Mouse (Mus musculus) layer of hippocampus, adult 6 months (tissue): ENCODE measurements around the gene Olfr998. TPM values are rescaled to one million over a fixed set of nuclear protein-coding genes. Genes with fewer than 3 reads are reported as not detected.

Experiments used
- long read RNA-seq, 2 experiments: library from polyadenylated mRNA; unstranded; transcript quantifications; one replicate each; pipeline ENCODE4 v2.0.0; 2019 to 2020
- polyA plus RNA-seq: library from polyadenylated mRNA; unstranded; fragments of <200 nt; fragmentation: Nextera tagmentation; gene quantifications from 2 replicates; pipeline ENCODE4 v1.2.3, GENCODE M21; 2021

Gene Olfr998
- polyA plus RNA-seq, result not detected in 2 replicates
- long read RNA-seq, experiment 1, result 0 reads
- long read RNA-seq, experiment 2, result 0 reads

DNA sequence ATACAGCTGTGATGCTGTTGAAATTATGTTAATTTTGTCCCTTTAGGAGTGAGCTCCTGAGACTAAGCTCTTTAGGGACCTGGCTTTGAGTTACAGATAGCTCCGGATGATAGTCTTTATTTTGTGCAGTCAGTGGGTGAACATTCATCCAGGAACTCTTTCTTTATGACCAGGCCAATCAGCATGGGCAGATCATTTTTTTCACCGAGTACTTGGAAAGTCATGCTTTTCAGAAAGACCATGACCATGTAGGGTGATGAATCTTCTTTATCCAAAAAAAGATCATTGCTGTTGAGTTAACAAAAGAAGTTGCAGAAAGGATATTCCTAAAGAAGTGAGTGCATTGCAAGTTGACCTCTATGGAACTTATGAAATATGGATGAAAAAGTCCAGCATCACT is at the start of gene Olfr998:
TSS of gene Olfr998 (plus strand) at position 301 of the 400 bp plus-strand sequence.

DNA sequence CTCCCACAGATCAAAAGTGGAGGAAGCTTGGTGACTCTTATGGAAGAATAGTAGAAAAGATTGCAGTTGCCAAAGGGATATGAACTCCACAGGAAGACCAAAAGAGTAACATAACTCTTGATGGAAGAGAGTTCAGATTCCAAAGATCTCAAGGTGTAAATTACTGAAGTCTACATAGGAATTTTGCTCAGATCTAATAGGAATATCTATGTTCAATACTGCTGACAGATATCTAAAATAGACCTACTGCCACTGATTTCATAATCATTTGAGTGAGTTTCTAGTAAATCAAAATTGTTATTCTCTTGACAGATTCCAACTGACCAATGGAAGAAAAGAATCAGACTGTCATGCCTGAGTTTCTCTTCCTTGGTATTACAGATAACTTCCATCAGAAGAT is 9.8 kb upstream of the Olfr998 start, which contains the start of gene Olfr996:
TSS of gene Olfr996 (plus strand) at position 301 of the 400 bp plus-strand sequence.

DNA sequence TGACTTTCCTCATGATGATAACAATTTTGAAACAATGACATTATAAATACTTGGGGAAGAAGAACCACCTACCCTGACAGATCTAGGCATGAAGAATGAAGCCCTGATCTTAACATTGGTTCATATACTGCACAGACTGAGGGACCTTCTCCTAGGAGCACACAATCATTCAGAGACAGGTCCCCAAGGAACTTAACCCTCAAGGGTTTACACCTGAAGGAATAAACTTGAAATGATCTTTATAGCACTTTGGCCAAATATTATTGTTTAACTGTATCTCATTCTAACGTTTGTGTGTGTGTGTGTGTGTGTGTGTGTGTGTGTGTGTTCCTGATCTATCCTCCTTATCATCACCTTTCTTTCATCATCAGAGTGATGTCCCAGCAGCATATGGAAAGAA is 23.1 kb downstream of the Olfr998 start, which contains the start of gene Olfr1000:
TSS of gene Olfr1000 (minus strand) at position 101 of the 400 bp plus-strand sequence.

Other genes starting within 250 kb of the Olfr998 start
- gene Olfr987, start 249.6 kb upstream of the Olfr998 start, polyA plus RNA-seq, result not detected in 2 replicates
- not detected in 2 replicates for gene Olfr988, start 225.7 kb upstream of the Olfr998 start, polyA plus RNA-seq
- gene Olfr992, start 179.5 kb upstream of the Olfr998 start, polyA plus RNA-seq, result not detected in 2 replicates
- not detected in 2 replicates for gene Olfr993, start 174.1 kb upstream of the Olfr998 start, polyA plus RNA-seq
- not detected in 2 replicates for gene Olfr994, start 152.5 kb upstream of the Olfr998 start, polyA plus RNA-seq
- gene Olfr995, start 145.3 kb upstream of the Olfr998 start, polyA plus RNA-seq, result not detected in 2 replicates
- gene 4833423E24Rik, start 69.9 kb upstream of the Olfr998 start, polyA plus RNA-seq, result 0.15 and 0.25 TPM in 2 replicates
- gene Olfr996, start 9.7 kb upstream of the Olfr998 start, polyA plus RNA-seq, result not detected in 2 replicates
- gene Olfr1000, start 23.0 kb downstream of the Olfr998 start, polyA plus RNA-seq, result not detected in 2 replicates
- not detected in 2 replicates for gene Olfr1002, start 61.8 kb downstream of the Olfr998 start, polyA plus RNA-seq
- not detected in 2 replicates for gene Olfr154, start 75.5 kb downstream of the Olfr998 start, polyA plus RNA-seq
- not detected in 2 replicates for gene Olfr1006, start 89.8 kb downstream of the Olfr998 start, polyA plus RNA-seq
- gene Olfr1008, start 100.5 kb downstream of the Olfr998 start, polyA plus RNA-seq, result not detected in 2 replicates
- gene Olfr1009, start 126.5 kb downstream of the Olfr998 start, polyA plus RNA-seq, result not detected in 2 replicates
- not detected in 2 replicates for gene Olfr1012, start 173.8 kb downstream of the Olfr998 start, polyA plus RNA-seq
- not detected in 2 replicates for gene Olfr1013, start 178.2 kb downstream of the Olfr998 start, polyA plus RNA-seq
- gene Olfr1014, start 183.8 kb downstream of the Olfr998 start, polyA plus RNA-seq, result not detected in 2 replicates
- gene Olfr1015, start 193.1 kb downstream of the Olfr998 start, polyA plus RNA-seq, result not detected in 2 replicates
- not detected in 2 replicates for gene Olfr1016, start 213.6 kb downstream of the Olfr998 start, polyA plus RNA-seq
- gene Olfr1018, start 229.5 kb downstream of the Olfr998 start, polyA plus RNA-seq, result not detected in 2 replicates